Mouse (Mus musculus): ENCODE measurements at regions not wholly inside any gene's neighbourhood (a gene's known extent, or its start where the extent isn't known, plus 50 kb on each side); places are given as distances from the start of the nearest gene placed in this dataset.

DNA sequence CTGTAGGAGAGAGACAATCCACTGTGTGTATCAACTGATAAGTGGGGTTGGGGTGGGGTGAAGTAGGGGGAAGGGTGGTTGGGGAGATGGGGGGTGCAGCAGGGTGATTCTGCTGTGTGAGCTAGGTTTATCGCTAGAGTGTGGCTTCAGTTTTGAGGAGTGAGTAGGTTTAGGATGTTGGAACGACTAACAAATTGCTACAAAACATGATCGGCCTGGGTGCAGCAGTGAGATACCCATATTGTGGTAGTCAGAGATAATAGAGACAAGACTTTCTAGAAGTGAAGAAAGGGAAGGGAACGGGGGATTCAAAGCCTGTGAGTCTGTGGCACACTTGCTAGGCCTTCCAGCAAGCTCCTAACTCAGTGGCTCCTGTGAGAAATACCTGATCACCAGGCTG lies 175.1 kb upstream of the Lrig1 start:
- no peak for TF ChIP-seq EP300 (IDR thresholded peaks at IDR 0.05)
- no peaks in the 10 kb centered on the region for H3K9me3 ChIP-seq (ENCODE audit: low read length)
- H3K4me2 ChIP-seq (replicated peaks; ENCODE audit: low read depth, low read length), result no peak overlapping the region
- H3K27me3 ChIP-seq (replicated peaks; ENCODE audit: insufficient read depth, low read length), result no peaks in the 10 kb centered on the region
- no peak overlapping the region for H3K27ac ChIP-seq (ENCODE audit: low read length)
- no peak for ATAC-seq
- 85% methylated on average over 4 of the region's 4 CpGs for WGBS
- no peak overlapping the region for H3K4me3 ChIP-seq (ENCODE audit: low read depth, low read length)
- no peaks in the 10 kb centered on the region for H3K36me3 ChIP-seq (ENCODE audit: insufficient read depth, low read length)
- DNase-seq (ENCODE audit: low spot score), result no peak
- no peak overlapping the region for H3K9ac ChIP-seq (replicated peaks; ENCODE audit: low read depth)
- no peaks in the 10 kb centered on the region for H3K4me1 ChIP-seq (ENCODE audit: insufficient read depth, low read depth, low read length)

DNA sequence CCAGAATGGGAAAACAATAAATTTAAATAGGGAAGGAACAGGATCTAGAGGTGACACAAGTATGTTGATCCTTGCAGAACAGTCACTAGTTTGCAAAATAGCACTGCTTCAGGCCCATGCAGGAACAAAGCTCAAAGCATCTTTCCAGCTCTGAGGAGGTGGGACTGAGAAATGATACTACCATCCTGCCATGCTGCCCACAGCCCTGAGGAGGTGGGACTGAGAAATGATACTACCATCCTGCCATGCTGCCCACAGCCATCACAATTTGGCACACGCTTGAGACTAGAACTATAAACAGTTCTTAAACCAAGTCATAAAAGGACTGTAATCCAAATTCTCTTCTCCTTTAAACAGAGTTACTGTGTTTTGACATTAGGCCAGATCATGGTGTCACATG lies 174.5 kb upstream of the Lrig1 start:
- TF ChIP-seq CTCF (IDR thresholded peaks at IDR 0.05) (no peak), EP300 (IDR thresholded peaks at IDR 0.05) (no peak)
- Histone ChIP-seq H3K36me3 (ENCODE audit: insufficient read depth, low read length) (no peaks in the 10 kb centered on the region), H3K9ac (replicated peaks; ENCODE audit: low read depth) (no peak overlapping the region), H3K4me1 (ENCODE audit: insufficient read depth, low read depth, low read length) (no peaks in the 10 kb centered on the region), H3K9me3 (ENCODE audit: low read length) (no peaks in the 10 kb centered on the region), H3K4me3 (ENCODE audit: low read depth, low read length) (no peak overlapping the region), H3K4me2 (replicated peaks; ENCODE audit: low read depth, low read length) (no peak overlapping the region), H3K27me3 (replicated peaks; ENCODE audit: insufficient read depth, low read length) (no peaks in the 10 kb centered on the region), H3K27ac (ENCODE audit: low read length) (no peak overlapping the region)
- DNase-seq (ENCODE audit: low spot score) (no peak), ATAC-seq (no peak)
- 55% methylated on average over 1 of the region's 1 CpGs for WGBS

DNA sequence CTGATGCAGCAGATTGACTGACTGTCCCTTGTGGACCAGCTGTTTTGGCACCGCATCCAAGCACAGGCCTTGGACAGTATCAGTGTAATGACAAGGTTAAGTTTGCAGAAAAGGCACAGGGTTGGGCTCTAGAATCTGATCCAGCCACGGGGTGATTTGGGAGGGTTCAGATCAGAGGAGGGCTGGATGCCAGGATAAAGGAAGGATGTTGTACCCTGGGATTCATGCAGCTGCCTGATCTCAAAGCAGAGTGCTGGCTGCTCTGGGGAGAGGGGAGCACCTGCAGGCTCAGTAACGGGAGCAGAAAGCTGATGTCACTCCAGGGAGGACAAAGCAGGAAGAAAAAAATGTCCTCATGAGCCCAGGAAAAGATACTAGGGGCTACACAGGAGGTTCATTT lies 168.0 kb upstream of the Lrig1 start:
- no peaks in the 10 kb centered on the region for H3K36me3 ChIP-seq (ENCODE audit: insufficient read depth, low read length)
- WGBS, result 39% methylated on average over 3 of the region's 3 CpGs
- no peak overlapping the region for H3K4me2 ChIP-seq (replicated peaks; ENCODE audit: low read depth, low read length)
- ATAC-seq, result no peak
- no peak for DNase-seq (ENCODE audit: low spot score)
- no peaks in the 10 kb centered on the region for H3K4me1 ChIP-seq (ENCODE audit: insufficient read depth, low read depth, low read length)
- TF ChIP-seq EP300 (IDR thresholded peaks at IDR 0.05) (no peak), CTCF (IDR thresholded peaks at IDR 0.05) (no peak)
- H3K27me3 ChIP-seq (replicated peaks; ENCODE audit: insufficient read depth, low read length), result no peaks in the 10 kb centered on the region
- no peaks in the 10 kb centered on the region for H3K9me3 ChIP-seq (ENCODE audit: low read length)
- H3K4me3 ChIP-seq (ENCODE audit: low read depth, low read length), result no peak overlapping the region
- H3K27ac ChIP-seq (ENCODE audit: low read length), result no peak overlapping the region
- no peak overlapping the region for H3K9ac ChIP-seq (replicated peaks; ENCODE audit: low read depth)

DNA sequence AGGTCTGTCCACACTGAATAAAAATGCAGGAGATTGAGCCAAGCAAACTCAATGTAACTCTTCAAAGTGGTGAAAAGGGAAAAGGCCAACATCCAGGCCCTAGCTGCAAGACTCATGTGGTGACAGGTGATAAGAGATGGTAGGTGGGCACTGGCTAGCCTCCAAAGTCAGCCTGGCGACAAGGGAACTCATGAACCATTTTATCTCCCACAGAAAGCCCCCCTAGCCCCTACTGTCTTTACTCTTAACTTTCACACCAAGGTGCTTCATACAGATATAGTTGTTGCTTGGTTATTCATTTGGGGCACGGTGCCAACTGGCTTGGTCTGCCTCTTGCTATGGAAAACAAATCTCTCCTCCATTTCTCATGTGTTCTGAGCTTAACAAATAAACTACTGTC lies 165.5 kb upstream of the Lrig1 start:
- no peak overlapping the region for H3K9ac ChIP-seq (replicated peaks; ENCODE audit: low read depth)
- 67% methylated on average over 2 of the region's 2 CpGs for WGBS
- no peak for DNase-seq (ENCODE audit: low spot score)
- H3K4me1 ChIP-seq (ENCODE audit: insufficient read depth, low read depth, low read length), result no peaks in the 10 kb centered on the region
- TF ChIP-seq CTCF (IDR thresholded peaks at IDR 0.05), result no peak
- no peak for TF ChIP-seq EP300 (IDR thresholded peaks at IDR 0.05)
- no peaks in the 10 kb centered on the region for H3K9me3 ChIP-seq (ENCODE audit: low read length)
- no peak overlapping the region for H3K27ac ChIP-seq (ENCODE audit: low read length)
- H3K36me3 ChIP-seq (ENCODE audit: insufficient read depth, low read length), result no peaks in the 10 kb centered on the region
- no peak overlapping the region for H3K4me3 ChIP-seq (ENCODE audit: low read depth, low read length)
- ATAC-seq, result no peak
- no peak overlapping the region for H3K4me2 ChIP-seq (replicated peaks; ENCODE audit: low read depth, low read length)
- H3K27me3 ChIP-seq (replicated peaks; ENCODE audit: insufficient read depth, low read length), result no peaks in the 10 kb centered on the region

DNA sequence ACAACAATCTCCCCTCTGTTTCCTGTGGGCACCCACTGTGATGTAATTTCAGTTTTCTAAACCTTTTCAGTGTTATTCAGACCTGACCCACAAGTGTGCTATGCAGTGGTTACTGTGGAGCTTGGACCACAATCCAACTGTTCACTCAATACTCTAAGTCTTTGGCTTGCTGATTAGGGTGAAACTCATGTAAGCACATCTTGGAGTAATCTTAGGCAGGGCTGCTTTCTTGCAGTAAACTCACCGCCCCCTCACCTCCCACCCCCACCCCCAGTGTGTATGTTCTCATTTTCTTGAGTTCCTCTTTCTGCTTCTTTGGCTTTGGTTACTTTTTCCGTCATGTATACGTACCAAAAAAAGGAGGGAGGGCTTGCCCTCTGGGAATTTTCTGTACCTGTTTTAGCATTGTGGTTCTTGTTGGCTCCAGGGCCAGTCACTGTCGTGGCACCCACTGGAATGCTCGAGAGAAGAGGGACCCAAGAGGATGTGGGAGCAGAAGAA lies 158.2 kb upstream of the Lrig1 start:
- no peaks in the 10 kb centered on the region for H3K36me3 ChIP-seq (ENCODE audit: insufficient read depth, low read length)
- WGBS, result 56% methylated on average over 5 of the region's 5 CpGs

DNA sequence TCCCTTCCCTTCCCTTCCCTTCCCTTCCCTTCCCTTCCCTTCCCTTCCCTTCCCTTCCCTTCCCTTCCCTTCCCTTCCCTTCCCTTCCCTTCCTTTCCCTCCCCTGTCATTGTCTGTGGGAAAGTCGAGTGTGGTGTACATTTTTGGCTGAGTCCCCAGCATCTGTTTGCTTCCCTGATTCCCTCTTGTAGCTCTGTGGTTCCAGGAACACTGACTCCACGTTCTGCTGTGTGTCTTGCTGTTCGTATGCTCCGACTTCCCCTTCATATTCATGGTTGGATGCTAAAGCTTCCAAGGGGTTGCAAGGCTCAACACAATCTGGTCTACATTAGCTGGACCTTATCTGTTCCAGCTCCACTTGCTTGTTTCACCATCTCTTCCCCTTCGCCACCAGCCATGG lies 150.2 kb upstream of the Lrig1 start:
- H3K9me3 ChIP-seq (ENCODE audit: low read length), result no peaks in the 10 kb centered on the region
- no peaks in the 10 kb centered on the region for H3K36me3 ChIP-seq (ENCODE audit: insufficient read depth, low read length)
- H3K27ac ChIP-seq (ENCODE audit: low read length), result no peak overlapping the region
- H3K4me2 ChIP-seq (replicated peaks; ENCODE audit: low read depth, low read length), result no peak overlapping the region
- H3K4me1 ChIP-seq (ENCODE audit: insufficient read depth, low read depth, low read length), result no peaks in the 10 kb centered on the region
- ATAC-seq, result no peak
- no peak overlapping the region for H3K9ac ChIP-seq (replicated peaks; ENCODE audit: low read depth)
- 52% methylated on average over 5 of the region's 5 CpGs for WGBS
- DNase-seq (ENCODE audit: low spot score), result no peak
- no peaks in the 10 kb centered on the region for H3K27me3 ChIP-seq (replicated peaks; ENCODE audit: insufficient read depth, low read length)
- TF ChIP-seq EP300 (IDR thresholded peaks at IDR 0.05) (no peak), CTCF (IDR thresholded peaks at IDR 0.05) (no peak)
- H3K4me3 ChIP-seq (ENCODE audit: low read depth, low read length), result no peak overlapping the region

More for the DNA sequence above, 158.2 kb upstream of the Lrig1 start:
- TF ChIP-seq CTCF (IDR thresholded peaks at IDR 0.05) (no peak), EP300 (IDR thresholded peaks at IDR 0.05) (no peak)
- Histone ChIP-seq H3K9me3 (ENCODE audit: low read length) (no peaks in the 10 kb centered on the region), H3K4me3 (ENCODE audit: low read depth, low read length) (no peak overlapping the region), H3K27me3 (replicated peaks; ENCODE audit: insufficient read depth, low read length) (no peaks in the 10 kb centered on the region), H3K9ac (replicated peaks; ENCODE audit: low read depth) (no peak overlapping the region), H3K27ac (ENCODE audit: low read length) (no peak overlapping the region), H3K4me2 (replicated peaks; ENCODE audit: low read depth, low read length) (no peak overlapping the region), H3K4me1 (ENCODE audit: insufficient read depth, low read depth, low read length) (no peaks in the 10 kb centered on the region)
- ATAC-seq (no peak), DNase-seq (ENCODE audit: low spot score) (no peak)

DNA sequence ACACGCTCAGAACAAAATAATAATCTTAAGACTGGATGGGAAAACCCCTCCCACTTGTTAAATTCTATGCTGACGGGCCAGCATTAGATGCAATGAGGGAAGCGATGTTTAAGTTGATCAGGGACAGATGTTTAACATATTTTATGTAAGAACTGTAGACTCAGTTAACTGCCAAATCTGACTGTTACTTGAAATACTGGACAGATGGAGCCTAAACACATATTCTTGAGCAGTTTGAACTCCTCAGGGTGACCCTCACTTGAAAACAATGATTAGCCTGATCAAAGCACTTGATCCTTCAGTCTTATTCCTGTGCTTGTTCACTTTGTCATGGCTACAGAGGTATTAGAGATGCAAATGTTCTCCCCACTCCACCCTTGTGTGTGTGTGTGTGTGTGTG lies 149.6 kb upstream of the Lrig1 start:
- no peaks in the 10 kb centered on the region for H3K4me1 ChIP-seq (ENCODE audit: insufficient read depth, low read depth, low read length)
- 62% methylated on average over 3 of the region's 3 CpGs for WGBS

More for the DNA sequence above, 149.6 kb upstream of the Lrig1 start:
- no peaks in the 10 kb centered on the region for H3K27me3 ChIP-seq (replicated peaks; ENCODE audit: insufficient read depth, low read length)
- no peaks in the 10 kb centered on the region for H3K36me3 ChIP-seq (ENCODE audit: insufficient read depth, low read length)
- H3K9ac ChIP-seq (replicated peaks; ENCODE audit: low read depth), result no peak overlapping the region
- H3K4me2 ChIP-seq (replicated peaks; ENCODE audit: low read depth, low read length), result no peak overlapping the region
- ATAC-seq (no peak), DNase-seq (ENCODE audit: low spot score) (no peak)
- H3K4me3 ChIP-seq (ENCODE audit: low read depth, low read length), result no peak overlapping the region
- no peak for TF ChIP-seq EP300 (IDR thresholded peaks at IDR 0.05)
- no peak for TF ChIP-seq CTCF (IDR thresholded peaks at IDR 0.05)
- no peak overlapping the region for H3K27ac ChIP-seq (ENCODE audit: low read length)
- no peaks in the 10 kb centered on the region for H3K9me3 ChIP-seq (ENCODE audit: low read length)
